Mouse (Mus musculus) CH12.LX (cell line): ENCODE results near the gene Eva1b. TPM values are rescaled to one million over a fixed set of nuclear protein-coding genes. Genes with fewer than 3 reads are reported as not detected.

Experiments used
- DNase-seq: peaks from one replicate; pipeline ENCODE4 v3.0.0-alpha.2; 2013; ENCODE audit errors: extremely low read depth
- H3K27ac ChIP-seq: 2 replicates; pipeline ENCODE4 v1.5.1; 2012; ENCODE audit warnings: low read depth, mild to moderate bottlenecking, control low read depth, moderate library complexity; ENCODE audit not compliant: insufficient read depth
- H3K27me3 ChIP-seq: replicated peaks from 2 replicates; pipeline ENCODE3; 2012; ENCODE audit warnings: inconsistent platforms
- H3K36me3 ChIP-seq, 2 experiments: replicated peaks in 1 of 2; 2 replicates each; pipeline versions ENCODE3 to v1.6.1; 2012; ENCODE audit warnings: inconsistent platforms in 1 of 2, low read length in 1 of 2, mild to moderate bottlenecking in 1 of 2, mixed read lengths in 1 of 2, moderate library complexity in 1 of 2; ENCODE audit not compliant: control insufficient read depth in 1 of 2, insufficient read depth in 1 of 2
- H3K4me1 ChIP-seq, 2 experiments: 2 replicates each; pipeline ENCODE4 v1.6.1; 2012; ENCODE audit warnings: inconsistent platforms in 1 of 2, moderate library complexity in 1 of 2; ENCODE audit not compliant: insufficient read depth in 2 of 2, control insufficient read depth in 1 of 2
- H3K4me2 ChIP-seq: 2 replicates; pipeline ENCODE4 v1.6.1; 2012; ENCODE audit warnings: low read depth, mild to moderate bottlenecking, control low read depth; ENCODE audit not compliant: poor library complexity, insufficient read depth, severe bottlenecking
- H3K4me3 ChIP-seq, 3 experiments: fragments of 150-350 bp in 1 of 3; sonication (generic) in 1 of 3; replicated peaks in 1 of 3; 2 replicates each; pipeline versions ENCODE3 to v1.5.1; 2011 to 2012; ENCODE audit warnings: low read depth in 2 of 3, low read length in 2 of 3, mild to moderate bottlenecking in 2 of 3, moderate library complexity in 2 of 3, control low read depth in 1 of 3, improper control_type of control experiment in 1 of 3, inconsistent platforms in 1 of 3, mixed read lengths in 1 of 3; ENCODE audit not compliant: poor library complexity in 1 of 3
- H3K79me2 ChIP-seq: replicated peaks from 2 replicates; pipeline ENCODE4 v1.6.1; 2012; ENCODE audit warnings: mild to moderate bottlenecking, moderate library complexity; ENCODE audit not compliant: control insufficient read depth, poor library complexity, insufficient read depth, severe bottlenecking; ENCODE audit errors: extremely low read depth
- H3K9ac ChIP-seq: 2 replicates; pipeline ENCODE4 v1.6.1; 2012; ENCODE audit warnings: low read depth, mild to moderate bottlenecking, control low read depth, moderate library complexity; ENCODE audit not compliant: insufficient read depth
- H3K9me3 ChIP-seq: replicated peaks from 2 replicates; pipeline ENCODE3; 2012; ENCODE audit warnings: low read length, inconsistent platforms, mixed read lengths
- CHD1 ChIP-seq: IDR thresholded peaks from 2 replicates; pipeline ENCODE4 v1.6.1; 2012; ENCODE audit warnings: low read depth, low read length, improper control_type of control experiment, inconsistent platforms
- CHD2 ChIP-seq: IDR thresholded peaks from 2 replicates; pipeline ENCODE4 v1.6.1; 2011; ENCODE audit warnings: low read length, improper control_type of control experiment
- E2F4 ChIP-seq: IDR thresholded peaks from 2 replicates; pipeline ENCODE4 v1.6.1; 2011; ENCODE audit warnings: low read depth, low read length, improper control_type of control experiment; ENCODE audit not compliant: insufficient replicate concordance
- ELF1 ChIP-seq: IDR thresholded peaks from 2 replicates; pipeline ENCODE4 v1.6.1; 2014; ENCODE audit warnings: low read depth, mild to moderate bottlenecking, inconsistent platforms, low read length, improper control_type of control experiment
- EP300 ChIP-seq: IDR thresholded peaks from 2 replicates; pipeline ENCODE4 v1.6.1; 2011; ENCODE audit warnings: low read length, improper control_type of control experiment
- ETS1 ChIP-seq: conservative IDR thresholded peaks from 2 replicates; pipeline ENCODE4 v1.6.1; 2012; ENCODE audit warnings: low read depth, mild to moderate bottlenecking, inconsistent platforms, low read length, improper control_type of control experiment, moderate library complexity
- GABPA ChIP-seq: IDR thresholded peaks from 2 replicates; pipeline ENCODE4 v1.6.1; 2012; ENCODE audit warnings: low read depth, low read length, improper control_type of control experiment, inconsistent platforms; ENCODE audit not compliant: insufficient replicate concordance
- IRF4 ChIP-seq: IDR thresholded peaks from 2 replicates; pipeline ENCODE4 v1.6.1; 2014; ENCODE audit warnings: low read depth, mild to moderate bottlenecking, inconsistent platforms, low read length, improper control_type of control experiment
- MAFK ChIP-seq: IDR thresholded peaks from 2 replicates; pipeline ENCODE4 v1.6.1; 2011; ENCODE audit warnings: low read length, improper control_type of control experiment; ENCODE audit not compliant: insufficient replicate concordance
- MAX ChIP-seq: IDR thresholded peaks from 2 replicates; pipeline ENCODE4 v1.6.1; 2011; ENCODE audit warnings: low read length, improper control_type of control experiment
- MAZ ChIP-seq: IDR thresholded peaks from 2 replicates; pipeline ENCODE4 v1.6.1; 2012; ENCODE audit warnings: low read depth, mild to moderate bottlenecking, inconsistent platforms, low read length, improper control_type of control experiment, moderate library complexity
- MEF2A ChIP-seq: IDR thresholded peaks from 2 replicates; pipeline ENCODE4 v1.6.1; 2014; ENCODE audit warnings: low read depth, mild to moderate bottlenecking, inconsistent platforms, low read length, improper control_type of control experiment, borderline replicate concordance
- MXI1 ChIP-seq: IDR thresholded peaks from 2 replicates; pipeline ENCODE4 v1.6.1; 2011; ENCODE audit warnings: mild to moderate bottlenecking, low read depth, low read length, improper control_type of control experiment
- NRF1 ChIP-seq: IDR thresholded peaks from 2 replicates; pipeline ENCODE4 v1.6.1; 2014; ENCODE audit warnings: low read depth, mild to moderate bottlenecking, inconsistent platforms, low read length, improper control_type of control experiment, moderate library complexity
- POLR2AphosphoS2 ChIP-seq: IDR thresholded peaks from 2 replicates; pipeline ENCODE4 v1.6.1; 2011; ENCODE audit warnings: low read depth, low read length, improper control_type of control experiment
- TBP ChIP-seq: conservative IDR thresholded peaks from 2 replicates; pipeline ENCODE4 v1.6.1; 2011; ENCODE audit warnings: low read depth, low read length, improper control_type of control experiment
- UBTF ChIP-seq: IDR thresholded peaks from 2 replicates; pipeline ENCODE4 v1.6.1; 2012; ENCODE audit warnings: low read depth, mild to moderate bottlenecking, inconsistent platforms, low read length, improper control_type of control experiment, moderate library complexity
- USF1 ChIP-seq: IDR thresholded peaks from 2 replicates; pipeline ENCODE4 v1.6.1; 2014; ENCODE audit warnings: low read depth, mild to moderate bottlenecking, inconsistent platforms, low read length, improper control_type of control experiment
- USF2 ChIP-seq: conservative IDR thresholded peaks from 2 replicates; pipeline ENCODE4 v1.6.1; 2011; ENCODE audit warnings: low read depth, low read length, improper control_type of control experiment
- ZC3H11A ChIP-seq: IDR thresholded peaks from 2 replicates; pipeline ENCODE4 v1.6.1; 2012; ENCODE audit warnings: low read depth, mild to moderate bottlenecking, inconsistent platforms, low read length, improper control_type of control experiment
- ZKSCAN1 ChIP-seq: IDR thresholded peaks from 2 replicates; pipeline ENCODE4 v1.6.1; 2012; ENCODE audit warnings: low read depth, inconsistent platforms, low read length, improper control_type of control experiment, borderline replicate concordance
- ZMIZ1 ChIP-seq: IDR thresholded peaks from 2 replicates; pipeline ENCODE4 v1.6.1; 2012; ENCODE audit warnings: low read depth, mild to moderate bottlenecking, inconsistent platforms, low read length, improper control_type of control experiment
- dilution Hi-C: fragments of 300-500 bp; cut with MboI; formaldehyde crosslinking; loops from 2 replicates; pipeline ENCODE4 v1.14.3; 2020; ENCODE audit warnings: low sequenced_read_pairs; ENCODE audit not compliant: extremely low pct_unique_long_range_greater_than_20kb, extremely low pct_ligation_motif_present
- in situ Hi-C: fragments of 300-500 bp; cut with MboI; formaldehyde crosslinking; loops from 3 replicates; pipeline ENCODE4 v1.14.3; 2019; ENCODE audit warnings: low sequenced_read_pairs, low pct_ligation_motif_present, low pct_unique_long_range_greater_than_20kb, mixed read lengths
- polyA plus RNA-seq: library from polyadenylated mRNA; unstranded; fragments of >175 nt; gene quantifications from 2 replicates; pipeline ENCODE4 v1.2.1, GENCODE M21; 2012; ENCODE audit warnings: low read depth; ENCODE audit not compliant: insufficient read length
- total RNA-seq, 2 experiments: library from RNA; depleted of rRNA; stranded (reverse); fragments of 300-350 nt in 1 of 2; fragments of >200 nt in 1 of 2; gene quantifications; 2 replicates each; pipeline ENCODE4 v1.2.3; 2012 to 2014

Eva1b gene
- total and polyA plus RNA-seq, 3 experiments: 0.97 to 4.3 (median 1.3) TPM

GRCm38 (mm10) chr4:126120506-126120905 is 27.0 kb upstream of the Eva1b start:
- Histone ChIP-seq H3K27me3 (no peaks in the 10 kb centered on the region), H3K4me3 (no peak overlapping the region), H3K79me2 (peaks cover 6% of the 10 kb centered on the region; the same call in 1 of the 2 replicates), H3K9ac (no peak overlapping the region), H3K9me3 (peaks cover 2% of the 10 kb centered on the region), H3K27ac (no peak overlapping the region), H3K36me3 (peaks cover 54 to 82% of the 10 kb centered on the region in 2 experiments), H3K4me2 (no peak overlapping the region), H3K4me1 (peaks cover 0 to 4% of the 10 kb centered on the region in 2 experiments; a peak in 1 of 4 replicates)
- in situ Hi-C loops: no loop called here
- no peak for DNase-seq
- dilution Hi-C loops: no loop called here
- TF ChIP-seq ZC3H11A: no peak

- Histone ChIP-seq H3K9me3 (peaks cover 2% of the 10 kb centered on the region), H3K27ac (no peak overlapping the region), H3K79me2 (peaks cover 6% of the 10 kb centered on the region; the same call in 1 of the 2 replicates), H3K9ac (no peak overlapping the region), H3K4me2 (no peak overlapping the region), H3K36me3 (peaks cover 56 to 79% of the 10 kb centered on the region in 2 experiments), H3K27me3 (no peaks in the 10 kb centered on the region), H3K4me1 (no peaks in the 10 kb centered on the region), H3K4me3 (no peak overlapping the region)
- in situ Hi-C loops (no loop called here), dilution Hi-C loops (no loop called here)
- TF ChIP-seq ETS1 (no peak), GABPA (no peak), MXI1 (no peak), ZC3H11A (no peak), EP300 (no peak), ZMIZ1 (no peak), TBP (no peak), MAFK (no peak)
- no peak for DNase-seq
Observed at GRCm38 (mm10) chr4:126123309-126124040, 24.1 kb upstream of the Eva1b start.

GRCm38 (mm10) chr4:126130502-126130901 is 17.0 kb upstream of the Eva1b start:
- Histone ChIP-seq H3K27me3 (no peaks in the 10 kb centered on the region), H3K4me2 (no peak overlapping the region), H3K4me3 (no peak overlapping the region), H3K4me1 (peaks cover 0 to 6% of the 10 kb centered on the region in 2 experiments; a peak in 2 of 4 replicates), H3K9me3 (no peaks in the 10 kb centered on the region), H3K36me3 (peaks cover 85 to 94% of the 10 kb centered on the region in 2 experiments), H3K9ac (no peak overlapping the region), H3K27ac (no peak overlapping the region), H3K79me2 (no peaks in the 10 kb centered on the region)
- TF ChIP-seq ELF1: no peak
- TF ChIP-seq MAX: no peak
- TF ChIP-seq MAFK: no peak
- no peak for TF ChIP-seq POLR2AphosphoS2
- no peak for TF ChIP-seq MAZ
- no peak for TF ChIP-seq USF2
- no peak for TF ChIP-seq MXI1
- TF ChIP-seq NRF1: no peak
- no peak for TF ChIP-seq ETS1
- no peak for TF ChIP-seq CHD1
- TF ChIP-seq E2F4: no peak
- TF ChIP-seq MEF2A: no peak
- TF ChIP-seq ZKSCAN1: no peak
- TF ChIP-seq EP300: no peak
- TF ChIP-seq USF1: no peak
- TF ChIP-seq IRF4: no peak
- no peak for TF ChIP-seq CHD2
- no peak for TF ChIP-seq UBTF
- in situ Hi-C loops: no loop called here
- dilution Hi-C loops: no loop called here
- no peak for DNase-seq
